Mouse (Mus musculus): Measurements from ENCODE around the gene Fance. TPM values are rescaled to one million over a fixed set of nuclear protein-coding genes. Genes with fewer than 3 reads are reported as not detected.

The Fance gene
- polyA plus RNA-seq, 1 experiment, result 28.5 TPM

DNA sequence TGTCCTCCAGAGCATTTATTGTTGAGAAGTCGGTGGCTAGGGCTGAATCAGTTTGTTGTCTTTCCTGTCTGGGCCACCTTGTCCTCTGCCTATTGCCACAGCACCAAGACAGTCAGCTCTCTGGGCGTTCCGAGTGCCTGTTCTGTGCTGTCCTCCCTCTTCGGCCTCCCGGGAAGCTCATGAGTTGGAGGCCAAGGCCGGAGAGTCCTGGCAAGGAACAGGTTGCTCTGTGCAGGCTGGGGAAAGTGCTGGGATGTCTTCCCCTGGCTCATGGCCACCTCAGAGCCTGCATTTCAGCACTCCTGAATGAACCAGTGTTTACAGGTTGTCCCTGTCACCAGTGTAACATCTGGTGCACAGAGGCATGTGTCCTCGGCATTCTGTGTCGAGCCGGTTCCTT, 41.0 kb upstream of the Fance start:
- Histone ChIP-seq H3K4me2 (ENCODE audit: low read depth) (no peak overlapping the region), H3K36me3 (ENCODE audit: control insufficient read depth, insufficient read depth) (no peaks in the 10 kb centered on the region), H3K4me3 (no peak overlapping the region), H3K79me2 (ENCODE audit: control insufficient read depth, insufficient read depth) (peaks cover 20% of the 10 kb centered on the region), H3ac (ENCODE audit: control insufficient read depth, insufficient read length) (no peak overlapping the region), H3K27me3 (ENCODE audit: control insufficient read depth, insufficient read depth, insufficient read length) (no peaks in the 10 kb centered on the region)
- TF ChIP-seq TCF12 (IDR thresholded peaks at IDR 0.05; ENCODE audit: insufficient read depth, poor library complexity, severe bottlenecking) (no peak), POLR2A (IDR thresholded peaks at IDR 0.05; ENCODE audit: insufficient read length, low read depth) (no peak), TCF3 (IDR thresholded peaks at IDR 0.05; ENCODE audit: insufficient read length, low read depth) (no peak), E2F4 (IDR thresholded peaks at IDR 0.05; ENCODE audit: insufficient read depth) (no peak), MYOG (IDR thresholded peaks at IDR 0.05; ENCODE audit: control insufficient read depth in 1 of 3, insufficient read depth in 1 of 3, insufficient read length in 2 of 3, low read depth in 2 of 3) (no peak), MYOD1 (IDR thresholded peaks at IDR 0.05; ENCODE audit: control insufficient read depth in 1 of 3, insufficient read length in 2 of 3, low read depth in 2 of 3) (no peak)

GRCm38 (mm10) chr17:28272837-28273236, 40.5 kb upstream of the Fance start:
- TF ChIP-seq MYOG (IDR thresholded peaks at IDR 0.05; ENCODE audit: control insufficient read depth in 1 of 3, insufficient read depth in 1 of 3, insufficient read length in 2 of 3, low read depth in 2 of 3), result no peak
- TF ChIP-seq TCF3 (IDR thresholded peaks at IDR 0.05; ENCODE audit: insufficient read length, low read depth), result no peak
- no peak for TF ChIP-seq REST (IDR thresholded peaks at IDR 0.05; ENCODE audit: insufficient read depth, insufficient read length)
- no peak for TF ChIP-seq USF1 (IDR thresholded peaks at IDR 0.05; ENCODE audit: low read depth)
- TF ChIP-seq MYOD1 (IDR thresholded peaks at IDR 0.05; ENCODE audit: control insufficient read depth in 1 of 3, insufficient read length in 2 of 3, low read depth in 2 of 3), result no peak
- no peak for TF ChIP-seq MAX (IDR thresholded peaks at IDR 0.05; ENCODE audit: low read depth)
- no peak for TF ChIP-seq POLR2AphosphoS2 (IDR thresholded peaks at IDR 0.05; ENCODE audit: insufficient read length, low read depth)
- Histone ChIP-seq H3K4me2 (ENCODE audit: low read depth) (no peak overlapping the region), H3K79me2 (ENCODE audit: control insufficient read depth, insufficient read depth) (peaks cover 20% of the 10 kb centered on the region), H3K27me3 (ENCODE audit: control insufficient read depth, insufficient read depth, insufficient read length) (no peaks in the 10 kb centered on the region), H3K36me3 (ENCODE audit: control insufficient read depth, insufficient read depth) (no peaks in the 10 kb centered on the region), H3K4me3 (no peak overlapping the region), H3ac (ENCODE audit: control insufficient read depth, insufficient read length) (no peak overlapping the region)

DNA sequence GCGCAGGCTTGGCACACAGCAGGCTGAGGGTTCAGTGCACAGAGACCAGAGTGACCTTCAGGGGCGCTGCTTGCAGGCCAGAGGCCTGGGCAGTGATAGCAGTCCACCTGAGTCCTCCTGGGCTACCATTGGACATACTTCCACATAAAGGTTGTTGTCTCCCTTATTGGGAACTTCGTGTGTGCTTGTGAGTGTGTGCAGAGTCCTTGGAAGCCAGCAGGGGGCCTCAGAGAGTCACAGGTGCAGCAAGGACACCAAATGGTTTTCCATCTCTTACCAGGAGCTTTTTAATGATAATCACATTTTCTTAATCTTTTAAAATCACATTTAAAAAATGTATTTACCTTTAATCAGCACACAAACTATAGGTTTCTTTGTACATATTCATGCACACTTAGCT, 38.6 kb upstream of the Fance start:
- TF ChIP-seq TCF3 (IDR thresholded peaks at IDR 0.05; ENCODE audit: insufficient read length, low read depth), result no peak
- no peak for TF ChIP-seq E2F4 (IDR thresholded peaks at IDR 0.05; ENCODE audit: insufficient read depth)
- TF ChIP-seq MAX (IDR thresholded peaks at IDR 0.05; ENCODE audit: low read depth), result no peak
- TF ChIP-seq POLR2A (IDR thresholded peaks at IDR 0.05; ENCODE audit: insufficient read length, low read depth), result no peak
- TF ChIP-seq MYOG (IDR thresholded peaks at IDR 0.05; ENCODE audit: control insufficient read depth in 1 of 3, insufficient read depth in 1 of 3, insufficient read length in 2 of 3, low read depth in 2 of 3), result no peak
- TF ChIP-seq CEBPB (IDR thresholded peaks at IDR 0.05; ENCODE audit: insufficient read depth, poor library complexity, severe bottlenecking), result no peak
- no peak for TF ChIP-seq POLR2AphosphoS2 (IDR thresholded peaks at IDR 0.05; ENCODE audit: insufficient read length, low read depth)
- TF ChIP-seq MYOD1 (IDR thresholded peaks at IDR 0.05; ENCODE audit: control insufficient read depth in 1 of 3, insufficient read length in 2 of 3, low read depth in 2 of 3), result no peak
- TF ChIP-seq TCF12 (IDR thresholded peaks at IDR 0.05; ENCODE audit: insufficient read depth, poor library complexity, severe bottlenecking), result no peak
- no peak for TF ChIP-seq SRF (IDR thresholded peaks at IDR 0.05; ENCODE audit: control insufficient read depth, insufficient read length, low read depth)
- no peak for TF ChIP-seq REST (IDR thresholded peaks at IDR 0.05; ENCODE audit: insufficient read depth, insufficient read length)
- no peak for TF ChIP-seq USF1 (IDR thresholded peaks at IDR 0.05; ENCODE audit: low read depth)
- Histone ChIP-seq H3K27me3 (ENCODE audit: control insufficient read depth, insufficient read depth, insufficient read length) (no peaks in the 10 kb centered on the region), H3ac (ENCODE audit: control insufficient read depth, insufficient read length) (no peak overlapping the region), H3K36me3 (ENCODE audit: control insufficient read depth, insufficient read depth) (no peaks in the 10 kb centered on the region), H3K4me3 (no peak overlapping the region), H3K4me2 (ENCODE audit: low read depth) (no peak overlapping the region), H3K79me2 (ENCODE audit: control insufficient read depth, insufficient read depth) (peaks cover 16% of the 10 kb centered on the region)

DNA sequence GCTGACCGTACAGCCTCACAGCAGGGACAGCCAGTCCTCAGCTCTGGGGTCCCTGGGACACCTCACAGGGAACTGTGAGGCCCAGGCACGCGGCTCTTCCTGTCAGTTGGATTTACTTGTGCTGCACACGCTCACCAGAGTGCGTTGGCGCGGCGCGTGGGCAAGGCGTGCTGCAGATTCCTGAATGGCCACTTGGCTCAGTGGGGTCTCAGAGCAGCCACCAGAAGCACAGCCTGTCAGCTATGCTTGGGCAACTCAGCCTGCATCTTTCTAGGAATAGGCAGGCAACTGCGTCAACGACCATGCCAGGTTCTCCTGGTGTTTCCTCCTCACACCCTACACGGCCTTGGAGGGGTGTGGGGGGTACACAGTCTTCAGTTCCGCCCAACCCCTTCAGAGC, 36.1 kb upstream of the Fance start:
- Histone ChIP-seq H3K79me2 (ENCODE audit: control insufficient read depth, insufficient read depth) (peaks cover 16% of the 10 kb centered on the region), H3K4me2 (ENCODE audit: low read depth) (no peak overlapping the region), H3K27me3 (ENCODE audit: control insufficient read depth, insufficient read depth, insufficient read length) (no peaks in the 10 kb centered on the region), H3K4me3 (no peak overlapping the region), H3ac (ENCODE audit: control insufficient read depth, insufficient read length) (no peak overlapping the region), H3K36me3 (ENCODE audit: control insufficient read depth, insufficient read depth) (no peaks in the 10 kb centered on the region)
- TF ChIP-seq USF1 (IDR thresholded peaks at IDR 0.05; ENCODE audit: low read depth) (no peak), POLR2AphosphoS2 (IDR thresholded peaks at IDR 0.05; ENCODE audit: insufficient read length, low read depth) (no peak), POLR2A (IDR thresholded peaks at IDR 0.05; ENCODE audit: insufficient read length, low read depth) (no peak), REST (IDR thresholded peaks at IDR 0.05; ENCODE audit: insufficient read depth, insufficient read length) (no peak), MYOG (IDR thresholded peaks at IDR 0.05; ENCODE audit: control insufficient read depth in 1 of 3, insufficient read depth in 1 of 3, insufficient read length in 2 of 3, low read depth in 2 of 3) (no peak), CEBPB (IDR thresholded peaks at IDR 0.05; ENCODE audit: insufficient read depth, poor library complexity, severe bottlenecking) (no peak), E2F4 (IDR thresholded peaks at IDR 0.05; ENCODE audit: insufficient read depth) (no peak), MAX (IDR thresholded peaks at IDR 0.05; ENCODE audit: low read depth) (no peak), MYOD1 (IDR thresholded peaks at IDR 0.05; ENCODE audit: control insufficient read depth in 1 of 3, insufficient read length in 2 of 3, low read depth in 2 of 3) (no peak), TCF12 (IDR thresholded peaks at IDR 0.05; ENCODE audit: insufficient read depth, poor library complexity, severe bottlenecking) (no peak)

- no peaks in the 10 kb centered on the region for H3K36me3 ChIP-seq (ENCODE audit: control insufficient read depth, insufficient read depth)
- no peak overlapping the region for H3K4me2 ChIP-seq (ENCODE audit: low read depth)
- TF ChIP-seq CEBPB (IDR thresholded peaks at IDR 0.05; ENCODE audit: insufficient read depth, poor library complexity, severe bottlenecking) (no peak), E2F4 (IDR thresholded peaks at IDR 0.05; ENCODE audit: insufficient read depth) (no peak), MYOD1 (IDR thresholded peaks at IDR 0.05; ENCODE audit: control insufficient read depth in 1 of 3, insufficient read length in 2 of 3, low read depth in 2 of 3) (no peak), TCF12 (IDR thresholded peaks at IDR 0.05; ENCODE audit: insufficient read depth, poor library complexity, severe bottlenecking) (no peak), MAX (IDR thresholded peaks at IDR 0.05; ENCODE audit: low read depth) (no peak), MYOG (IDR thresholded peaks at IDR 0.05; ENCODE audit: control insufficient read depth in 1 of 3, insufficient read depth in 1 of 3, insufficient read length in 2 of 3, low read depth in 2 of 3) (no peak), POLR2AphosphoS2 (IDR thresholded peaks at IDR 0.05; ENCODE audit: insufficient read length, low read depth) (no peak), REST (IDR thresholded peaks at IDR 0.05; ENCODE audit: insufficient read depth, insufficient read length) (no peak), POLR2A (IDR thresholded peaks at IDR 0.05; ENCODE audit: insufficient read length, low read depth) (no peak), USF1 (IDR thresholded peaks at IDR 0.05; ENCODE audit: low read depth) (no peak), TCF3 (IDR thresholded peaks at IDR 0.05; ENCODE audit: insufficient read length, low read depth) (no peak), SRF (IDR thresholded peaks at IDR 0.05; ENCODE audit: control insufficient read depth, insufficient read length, low read depth) (no peak)
- H3K4me3 ChIP-seq, result no peak overlapping the region
- H3K27me3 ChIP-seq (ENCODE audit: control insufficient read depth, insufficient read depth, insufficient read length), result no peaks in the 10 kb centered on the region
- H3K79me2 ChIP-seq (ENCODE audit: control insufficient read depth, insufficient read depth), result peaks cover 16% of the 10 kb centered on the region
- H3ac ChIP-seq (ENCODE audit: control insufficient read depth, insufficient read length), result no peak overlapping the region
Observed at GRCm38 (mm10) chr17:28277721-28278120, 35.6 kb upstream of the Fance start.

Measured in myocyte (in vitro differentiated cells).